Mouse (Mus musculus) lung, adult 18-20 months (tissue): Measurements from ENCODE around the gene Gm5678.
A peak's percentile ranks its signal among the peaks of the same experiment; 100 is the strongest.

ENCODE experiments used
- DNase-seq, 2 experiments: peaks; one replicate each; pipeline ENCODE4 v3.0.0; 2022; ENCODE audit warnings: mixed read lengths in 2 of 2

The Gm5678 gene

GRCm38 (mm10) chr16:93627761-93628400, at the start of gene Gm5678:
Gene Gm5678, plus strand, starts transcription at chr16:93628097.
- no peak for DNase-seq

- DNase-seq: no peak
These were observed 49.4 kb upstream of the Gm5678 start for GRCm38 (mm10) chr16:93578346-93579005.

GRCm38 (mm10) chr16:93581125-93581524, 46.8 kb upstream of the Gm5678 start:
- DNase-seq: peak; percentile 31 to 33

- no peak for DNase-seq
These were observed 42.8 kb upstream of the Gm5678 start for GRCm38 (mm10) chr16:93584976-93585702.

- no peak for DNase-seq
These were observed 42.1 kb upstream of the Gm5678 start for GRCm38 (mm10) chr16:93585703-93586205.

- DNase-seq: no peak
These were observed 41.5 kb upstream of the Gm5678 start for GRCm38 (mm10) chr16:93586382-93586781.

- DNase-seq: no peak
These were observed 39.6 kb upstream of the Gm5678 start for GRCm38 (mm10) chr16:93588281-93588680.

GRCm38 (mm10) chr16:93590915-93591314, 37.0 kb upstream of the Gm5678 start:
- DNase-seq: no peak

- DNase-seq: no peak
These were observed 36.2 kb upstream of the Gm5678 start for GRCm38 (mm10) chr16:93591450-93592430.

GRCm38 (mm10) chr16:93592711-93593110, 35.2 kb upstream of the Gm5678 start:
- no peak for DNase-seq

GRCm38 (mm10) chr16:93593406-93593805, 34.5 kb upstream of the Gm5678 start:
- DNase-seq: peak; percentile 27 to 49

- DNase-seq: no peak
These were observed 33.4 kb upstream of the Gm5678 start for GRCm38 (mm10) chr16:93594448-93594847.

- DNase-seq: no peak
These were observed 32.1 kb upstream of the Gm5678 start for GRCm38 (mm10) chr16:93595766-93596165.

GRCm38 (mm10) chr16:93596807-93597206, 31.1 kb upstream of the Gm5678 start:
- DNase-seq: no peak

- no peak for DNase-seq
These were observed 30.3 kb upstream of the Gm5678 start for GRCm38 (mm10) chr16:93597551-93597950.

- DNase-seq: no peak
These were observed 28.4 kb upstream of the Gm5678 start for GRCm38 (mm10) chr16:93599461-93599860.

- peak; percentile 94 to 96 for DNase-seq
These were observed 24.3 kb upstream of the Gm5678 start, which contains the start of gene Setd4 for GRCm38 (mm10) chr16:93603439-93604212. Gene Setd4, minus strand, starts transcription at chr16:93604063.

- DNase-seq: peak in 1 of 2 experiments; percentile 17
These were observed 23.4 kb upstream of the Gm5678 start for GRCm38 (mm10) chr16:93604481-93604969.

GRCm38 (mm10) chr16:93605553-93605952, 22.3 kb upstream of the Gm5678 start, which contains the start of gene Cbr1:
Gene Cbr1, plus strand, starts transcription at chr16:93605853.
- no peak for DNase-seq

GRCm38 (mm10) chr16:93606146-93606545, 21.8 kb upstream of the Gm5678 start:
- DNase-seq: no peak

- DNase-seq: peak; percentile 86
These were observed 20.2 kb upstream of the Gm5678 start for GRCm38 (mm10) chr16:93607669-93608101.
